Comparison of ENCODE assay signal across 10 mouse cellular contexts in genomic region chr16:95750211-95750629, GRCm38 (mm10). TPM values are rescaled to one million over a fixed set of nuclear protein-coding genes. Genes with fewer than 3 reads are reported as not detected.
DNase-seq lines count a peak whose midpoint lies in the region; ATAC-seq lines count a peak whose summit lies in the region.
"Had no signal": no experiment of that assay in that cellular context is flagged by ENCODE, and none has a peak within 500 bp of the region (broad histone marks: within the 10 kb centered on the region; RNA-seq: fewer than 3 reads in every experiment).

No protein-coding gene starts in this region.

- DNase-seq in cerebellum, postnatal 25 days, result peak; percentile 55 to 70
- peak; percentile 83 for DNase-seq in CD4-positive helper T cell, adult 2 months (ENCODE audit: low read depth, low spot score)
- peak; percentile 45 to 48 for DNase-seq in heart, postnatal 14 days
- peak; percentile 83 for DNase-seq in lung, postnatal 36 days
- DNase-seq in frontal cortex, postnatal 10 days (ENCODE audit: low spot score in 2 of 2), result no peak
- no peak for DNase-seq in embryo, embryonic 9.5 days (ENCODE audit: extremely low spot score)
- DNase-seq in Muller cell, postnatal 12 days (ENCODE audit: inconsistent ontology term), result no peak
- DNase-seq: right cerebral cortex, adult 18-20 months had no signal

- intact Hi-C loops in heart, postnatal 14 days (cut with DNase I), result no loop called here

- no peak for ATAC-seq in cerebellum, adult (ENCODE audit: insufficient number of reproducible peaks, low FRiP score, low TSS enrichment)
- ATAC-seq: intestine, postnatal 0 days had no signal

RNA-seq across cellular contexts. Expression of gene Ets2, which starts 48.3 kb away (rescaled TPM):
- 100 to 1,000 TPM in 1 of 2 experiments, 10 to 100 TPM in 1; 100.0 to 103 TPM for total RNA-seq in heart, postnatal 14 days (2021)

Comparison
In these comparisons a context has a peak if more than half of its experiments do, and no peak if none do; other contexts are left out.
1. DNase-seq: peak in cerebellum, postnatal 25 days (2 of 2), CD4-positive helper T cell, adult 2 months (single experiment), heart, postnatal 14 days (2 of 2) and lung, postnatal 36 days (single experiment); none in frontal cortex, postnatal 10 days (0 of 2), embryo, embryonic 9.5 days (single experiment) and Muller cell, postnatal 12 days (single experiment).